Mouse (Mus musculus): ENCODE data around the gene Fam3c. TPM values are rescaled to one million over a fixed set of nuclear protein-coding genes. Genes with fewer than 3 reads are reported as not detected.
A peak's percentile ranks its signal among the peaks of the same experiment; 100 is the strongest.

Fam3c gene
- polyA plus RNA-seq, 1 experiment from 2014 or later: 27.2 TPM

DNA sequence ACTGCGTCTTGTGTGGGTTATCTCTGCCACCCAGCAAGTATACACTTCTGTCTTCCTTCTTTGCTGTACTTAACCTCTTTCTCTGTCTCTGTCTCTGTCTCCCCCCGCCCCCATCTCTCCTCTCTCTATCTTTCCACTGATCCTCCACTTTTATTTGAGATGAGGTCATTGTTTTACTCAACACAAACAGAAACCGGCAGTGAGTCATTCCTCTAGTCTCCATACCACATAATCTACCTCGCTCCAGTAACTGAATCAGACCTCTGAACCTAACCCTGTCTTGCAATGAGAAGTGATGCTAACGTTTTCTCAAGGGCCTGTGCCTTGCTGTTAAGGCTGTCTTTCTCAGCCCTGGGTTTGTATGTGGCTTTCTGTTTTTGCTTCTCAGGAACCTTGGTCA, 22.4 kb upstream of the Fam3c start:
- no peaks in the 10 kb centered on the region for H3K27me3 ChIP-seq (ENCODE audit: insufficient read depth, poor library complexity, severe bottlenecking)
- no peaks in the 10 kb centered on the region for H3K36me3 ChIP-seq
- WGBS: 84% methylated on average over 5 of the region's 5 CpGs
- no peak overlapping the region for H3K27ac ChIP-seq
- no peaks in the 10 kb centered on the region for H3K4me1 ChIP-seq (replicated peaks)
- no peak overlapping the region for H3K4me3 ChIP-seq
- no peaks in the 10 kb centered on the region for H3K9me3 ChIP-seq
- DNase-seq (ENCODE audit: low spot score): no peak

DNA sequence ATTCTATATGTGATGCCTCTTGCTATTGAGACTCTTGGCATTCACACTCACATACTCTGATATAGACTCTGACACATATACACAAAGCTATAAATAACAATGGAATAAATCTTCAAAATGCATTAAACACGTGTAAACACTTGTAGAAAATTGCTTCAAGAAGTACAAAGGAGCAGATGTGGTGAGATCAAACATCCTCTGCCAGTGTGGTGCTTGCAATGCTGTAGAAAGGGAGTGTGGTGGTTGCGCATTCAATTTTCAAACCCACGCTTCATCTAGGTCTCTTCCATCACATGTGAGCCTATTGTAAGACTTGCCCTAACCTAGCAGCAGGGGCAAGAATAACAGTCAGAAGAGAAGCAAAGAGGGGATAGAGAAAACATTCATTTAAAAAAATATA, 18.7 kb upstream of the Fam3c start:
- H3K27ac ChIP-seq: no peak overlapping the region
- WGBS: 83% methylated on average over 3 of the region's 3 CpGs

DNA sequence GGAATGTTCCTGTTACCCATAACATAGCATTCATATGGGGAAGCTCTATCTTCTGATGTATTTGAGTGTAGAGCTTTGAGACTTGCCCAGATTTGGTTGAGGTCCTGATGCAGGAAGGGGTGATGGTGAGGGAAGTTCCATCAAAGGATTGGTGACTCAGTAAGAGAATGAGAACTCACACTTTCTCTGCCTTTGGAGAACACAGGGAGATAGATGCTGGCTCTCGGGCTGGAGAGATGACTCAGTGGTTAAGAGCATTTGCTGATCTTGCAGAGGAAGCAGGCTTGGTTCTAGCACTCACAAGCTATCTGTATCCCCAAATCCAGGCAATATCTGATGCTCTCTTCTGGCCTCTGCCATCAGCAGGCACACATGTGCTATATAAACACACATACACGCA, 17.4 kb upstream of the Fam3c start:
- Histone ChIP-seq H3K4me1 (replicated peaks) (no peaks in the 10 kb centered on the region), H3K27ac (no peak overlapping the region), H3K36me3 (no peaks in the 10 kb centered on the region), H3K9me3 (no peaks in the 10 kb centered on the region), H3K4me3 (no peak overlapping the region), H3K27me3 (ENCODE audit: insufficient read depth, poor library complexity, severe bottlenecking) (no peaks in the 10 kb centered on the region)
- WGBS: 88% methylated on average over 2 of the region's 2 CpGs
- no peak for DNase-seq (ENCODE audit: low spot score)

More for the DNA sequence above, 18.7 kb upstream of the Fam3c start:
- no peaks in the 10 kb centered on the region for H3K36me3 ChIP-seq
- H3K27me3 ChIP-seq (ENCODE audit: insufficient read depth, poor library complexity, severe bottlenecking): no peaks in the 10 kb centered on the region
- DNase-seq (ENCODE audit: low spot score): no peak
- no peak overlapping the region for H3K4me3 ChIP-seq
- no peaks in the 10 kb centered on the region for H3K4me1 ChIP-seq (replicated peaks)
- no peaks in the 10 kb centered on the region for H3K9me3 ChIP-seq

DNA sequence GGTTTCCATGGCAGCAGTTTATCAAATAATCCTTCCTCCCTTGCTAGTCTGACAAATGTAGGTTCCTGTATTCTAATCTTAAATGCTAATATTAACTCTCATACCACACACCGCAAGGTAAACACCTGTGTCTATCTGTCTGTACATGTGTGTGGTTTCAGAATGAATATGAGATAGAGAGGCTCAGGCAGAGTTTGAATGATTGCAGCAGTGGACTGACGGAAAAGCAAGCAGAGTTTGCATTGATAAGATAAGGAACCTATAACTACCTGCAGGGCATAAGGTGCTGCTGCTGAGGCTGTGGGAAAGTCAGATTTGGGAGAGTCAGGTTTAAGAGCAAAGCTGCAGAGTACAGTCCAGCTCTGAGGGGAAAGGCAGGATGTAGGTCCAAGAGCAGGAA, 10.9 kb upstream of the Fam3c start:
- DNase-seq (ENCODE audit: low spot score): no peak
- H3K27me3 ChIP-seq (ENCODE audit: insufficient read depth, poor library complexity, severe bottlenecking): no peaks in the 10 kb centered on the region
- WGBS: 91% methylated on average over 2 of the region's 2 CpGs

DNA sequence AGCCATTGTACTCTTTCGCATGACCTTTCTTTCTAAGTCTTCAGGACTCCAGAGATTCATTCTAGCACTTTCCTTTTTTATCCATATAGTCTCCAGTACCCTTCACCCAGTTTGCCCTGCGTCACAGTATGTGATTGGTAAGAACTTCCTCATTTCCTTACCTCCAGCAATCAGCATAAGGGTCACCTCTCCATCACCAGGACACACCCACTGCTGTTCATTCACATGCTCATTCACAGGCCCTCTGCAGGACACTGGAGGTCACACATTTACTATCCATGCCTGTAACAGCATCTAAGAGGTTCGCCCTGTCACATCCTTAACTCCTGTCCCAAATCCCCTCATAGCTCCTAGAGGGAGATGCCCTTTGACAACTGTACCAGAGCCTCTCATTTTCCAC, 7.5 kb upstream of the Fam3c start:
- no peak for DNase-seq (ENCODE audit: low spot score)
- no peaks in the 10 kb centered on the region for H3K9me3 ChIP-seq
- no peak overlapping the region for H3K27ac ChIP-seq
- no peaks in the 10 kb centered on the region for H3K27me3 ChIP-seq (ENCODE audit: insufficient read depth, poor library complexity, severe bottlenecking)
- H3K36me3 ChIP-seq: no peaks in the 10 kb centered on the region
- no peaks in the 10 kb centered on the region for H3K4me1 ChIP-seq (replicated peaks)
- H3K4me3 ChIP-seq: no peak overlapping the region
- WGBS: 81% methylated on average over 3 of the region's 3 CpGs

More for the DNA sequence above, 10.9 kb upstream of the Fam3c start:
- Histone ChIP-seq H3K4me3 (no peak overlapping the region), H3K27ac (no peak overlapping the region), H3K36me3 (no peaks in the 10 kb centered on the region), H3K9me3 (no peaks in the 10 kb centered on the region), H3K4me1 (replicated peaks) (no peaks in the 10 kb centered on the region)

DNA sequence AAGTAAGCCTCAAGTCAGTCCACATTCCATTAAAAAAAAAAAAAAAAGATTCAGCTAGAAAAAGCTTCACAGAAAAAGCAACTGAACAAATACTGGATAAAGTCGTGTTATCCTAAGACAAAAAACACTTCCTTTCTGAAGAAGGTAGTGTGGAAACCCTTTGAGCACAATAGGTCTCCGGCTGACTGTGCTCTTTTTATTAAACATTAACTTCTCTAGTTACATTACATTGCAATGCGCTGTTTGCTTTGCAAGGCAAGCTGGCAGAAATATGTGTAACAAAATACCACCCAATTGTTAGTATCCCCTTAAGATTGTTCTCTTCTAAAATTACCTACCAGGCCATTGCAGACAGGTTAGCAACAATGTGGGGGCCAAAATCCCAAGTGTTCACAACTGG, 5.9 kb upstream of the Fam3c start:
- DNase-seq (ENCODE audit: low spot score): no peak
- Histone ChIP-seq H3K4me3 (no peak overlapping the region), H3K27ac (no peak overlapping the region), H3K4me1 (replicated peaks) (no peaks in the 10 kb centered on the region), H3K9me3 (no peaks in the 10 kb centered on the region), H3K27me3 (ENCODE audit: insufficient read depth, poor library complexity, severe bottlenecking) (no peaks in the 10 kb centered on the region), H3K36me3 (no peaks in the 10 kb centered on the region)
- WGBS: 61% methylated on average over 3 of the region's 3 CpGs

DNA sequence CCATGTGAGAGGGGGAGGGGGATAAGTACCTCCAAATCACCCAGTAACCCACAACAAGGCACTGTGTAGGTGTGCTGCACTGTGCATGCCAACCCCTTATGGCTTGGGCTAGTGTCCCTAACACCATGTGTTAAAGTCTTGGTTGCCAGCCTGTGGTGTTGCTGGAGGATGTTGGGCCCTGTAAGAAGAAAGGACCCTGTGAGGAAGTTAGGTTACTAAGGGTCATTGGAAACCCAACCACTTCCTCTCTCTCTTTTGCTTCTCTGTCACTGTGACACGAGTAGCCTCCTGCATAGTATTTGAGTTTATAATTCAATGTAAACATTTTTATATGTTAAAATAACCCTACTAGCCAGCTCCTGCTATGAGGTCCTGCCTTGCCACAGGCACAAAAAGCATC, 3.0 kb upstream of the Fam3c start:
- Histone ChIP-seq H3K27ac (no peak overlapping the region), H3K4me1 (replicated peaks) (peaks cover 21% of the 10 kb centered on the region), H3K27me3 (ENCODE audit: insufficient read depth, poor library complexity, severe bottlenecking) (no peaks in the 10 kb centered on the region), H3K4me3 (no peak overlapping the region), H3K36me3 (no peaks in the 10 kb centered on the region), H3K9me3 (no peaks in the 10 kb centered on the region)
- DNase-seq (ENCODE audit: low spot score): no peak
- WGBS: 61% methylated on average over 1 of the region's 1 CpGs

DNA sequence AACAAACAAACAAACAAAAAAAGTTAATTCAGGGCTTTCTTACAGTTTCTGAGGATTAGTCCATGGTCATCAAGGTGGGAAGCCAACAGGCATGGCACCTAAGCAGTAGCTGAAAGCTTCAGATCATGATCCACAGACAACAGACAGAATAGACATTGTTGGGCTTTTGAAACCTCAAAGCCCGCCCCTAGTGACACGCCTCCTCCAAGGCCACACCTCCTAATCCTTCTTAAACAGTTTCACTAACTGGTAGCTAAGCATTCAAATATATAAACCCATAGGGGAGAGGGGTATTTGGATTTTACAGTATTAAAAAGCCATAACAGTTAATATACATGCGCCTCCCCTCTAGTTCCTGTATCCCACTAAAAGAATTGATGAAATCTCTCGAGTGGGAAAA, 1.3 kb upstream of the Fam3c start:
- DNase-seq (ENCODE audit: low spot score): no peak
- H3K27me3 ChIP-seq (ENCODE audit: insufficient read depth, poor library complexity, severe bottlenecking): no peaks in the 10 kb centered on the region
- WGBS: 95% methylated on average over 4 of the region's 4 CpGs
- H3K9me3 ChIP-seq: no peaks in the 10 kb centered on the region
- H3K27ac ChIP-seq: no peak overlapping the region
- H3K4me3 ChIP-seq: no peak overlapping the region
- no peaks in the 10 kb centered on the region for H3K36me3 ChIP-seq
- peaks cover 22% of the 10 kb centered on the region for H3K4me1 ChIP-seq (replicated peaks)

DNA sequence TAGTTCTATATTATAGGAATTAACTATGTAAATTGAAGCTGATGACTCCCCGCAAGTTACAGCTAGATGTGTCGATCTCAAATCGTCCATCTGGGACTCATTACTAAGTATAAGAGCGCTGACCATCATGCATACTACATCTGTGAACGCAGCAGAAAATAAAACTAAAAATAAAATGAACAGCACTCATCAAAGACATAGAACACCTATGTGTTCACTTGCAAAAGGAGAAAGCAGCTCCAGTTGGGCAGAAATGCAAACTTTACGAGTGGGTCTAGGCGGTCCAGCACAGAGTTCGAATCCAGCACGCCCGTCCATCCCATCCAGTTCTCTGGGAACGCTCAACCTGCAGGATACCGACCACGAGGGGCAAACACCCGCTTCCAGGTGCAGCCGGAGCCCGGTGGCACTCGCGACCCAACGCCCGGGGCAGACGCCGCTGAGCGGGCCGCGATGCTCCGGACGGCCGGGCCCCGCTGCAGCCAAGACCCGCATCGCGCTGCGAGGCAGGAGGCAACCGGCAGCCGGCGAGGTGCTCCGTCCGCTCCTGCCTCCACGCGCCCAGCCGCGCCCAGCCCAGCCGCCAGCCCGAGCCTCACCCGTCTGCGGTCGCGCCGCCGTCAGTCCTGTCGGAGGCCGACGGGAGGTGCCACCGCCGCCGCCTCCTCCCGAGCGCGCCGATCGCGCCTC, 502 bp downstream of the Fam3c start:
- WGBS: 2% methylated on average over 62 of the region's 62 CpGs
- no peak for DNase-seq (ENCODE audit: low spot score)

DNA sequence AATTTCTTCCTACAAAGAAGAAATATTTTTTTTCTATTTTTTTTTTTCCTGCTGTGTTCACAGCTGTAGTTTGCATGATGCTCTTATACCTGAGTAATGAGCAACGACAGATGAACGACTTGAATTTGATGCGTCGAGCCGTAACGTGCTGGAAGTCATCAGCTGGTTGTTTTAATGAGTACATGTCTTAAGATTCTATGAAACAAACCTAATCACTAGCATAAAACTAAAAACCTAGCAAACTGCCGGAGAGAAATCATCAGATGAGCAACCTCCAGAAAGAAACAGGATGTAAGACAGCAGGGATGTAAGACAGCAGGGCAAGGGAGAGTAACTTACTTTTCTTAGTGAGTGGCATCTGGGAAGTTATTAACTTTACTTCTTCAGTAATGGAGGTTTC, 1.4 kb downstream of the Fam3c start:
- Histone ChIP-seq H3K36me3 (no peaks in the 10 kb centered on the region), H3K27ac (no peak overlapping the region), H3K4me1 (replicated peaks) (peaks cover 22% of the 10 kb centered on the region), H3K27me3 (ENCODE audit: insufficient read depth, poor library complexity, severe bottlenecking) (no peaks in the 10 kb centered on the region), H3K4me3 (peak overlapping the region; percentile 71), H3K9me3 (no peaks in the 10 kb centered on the region)
- 87% methylated on average over 7 of the region's 7 CpGs for WGBS
- no peak for DNase-seq (ENCODE audit: low spot score)

More for the DNA sequence above, 502 bp downstream of the Fam3c start:
- Histone ChIP-seq H3K4me3 (peak overlapping the region; percentile 71), H3K9me3 (no peaks in the 10 kb centered on the region), H3K27me3 (ENCODE audit: insufficient read depth, poor library complexity, severe bottlenecking) (no peaks in the 10 kb centered on the region), H3K27ac (peak overlapping the region; percentile 97), H3K4me1 (replicated peaks) (peaks cover 22% of the 10 kb centered on the region), H3K36me3 (no peaks in the 10 kb centered on the region)

DNA sequence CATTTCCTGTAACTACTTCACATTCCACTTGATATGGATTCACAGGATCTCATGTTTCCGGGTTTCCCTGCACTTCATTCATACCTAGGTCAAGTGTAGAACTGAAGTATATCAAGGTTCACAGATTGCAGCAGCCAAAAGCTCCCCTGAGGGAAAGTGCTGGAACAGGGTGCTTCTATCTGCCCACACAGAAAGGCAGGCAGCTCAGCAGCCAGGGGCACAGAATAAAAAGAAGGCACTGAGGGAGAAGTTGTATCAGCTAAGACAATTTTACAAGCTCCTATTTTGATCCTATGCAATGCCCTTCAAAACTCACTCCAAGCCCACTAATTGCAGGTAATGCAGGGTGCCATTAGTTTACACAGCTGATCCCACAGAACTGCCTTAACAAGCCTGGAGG, 2.0 kb downstream of the Fam3c start:
- no peaks in the 10 kb centered on the region for H3K36me3 ChIP-seq
- peaks cover 22% of the 10 kb centered on the region for H3K4me1 ChIP-seq (replicated peaks)
- H3K27me3 ChIP-seq (ENCODE audit: insufficient read depth, poor library complexity, severe bottlenecking): no peaks in the 10 kb centered on the region
- no peaks in the 10 kb centered on the region for H3K9me3 ChIP-seq
- no peak overlapping the region for H3K4me3 ChIP-seq
- no peak for DNase-seq (ENCODE audit: low spot score)
- 81% methylated on average over 1 of the region's 1 CpGs for WGBS
- H3K27ac ChIP-seq: no peak overlapping the region

DNA sequence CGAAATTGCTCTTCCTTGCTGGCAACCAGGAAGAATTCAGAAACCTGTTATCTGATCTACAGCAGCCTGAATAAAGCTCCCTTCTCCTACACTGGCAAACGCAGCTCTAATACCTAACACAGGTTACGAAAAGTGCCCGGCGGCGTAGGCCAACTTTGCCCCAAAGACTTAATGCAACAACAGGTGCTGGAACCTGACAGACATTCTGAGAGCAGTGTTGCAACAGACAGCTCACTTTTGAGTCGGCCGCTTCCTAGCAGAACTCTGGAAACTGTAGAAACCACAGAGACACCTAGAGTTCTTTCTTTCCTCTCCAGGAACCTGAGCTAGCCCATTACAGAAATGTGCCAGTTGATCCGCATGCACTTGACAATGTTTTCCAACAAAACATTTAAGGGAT, 4.5 kb downstream of the Fam3c start:
- 82% methylated on average over 9 of the region's 9 CpGs for WGBS
- DNase-seq (ENCODE audit: low spot score): no peak
- H3K4me1 ChIP-seq (replicated peaks): peaks cover 30% of the 10 kb centered on the region

DNA sequence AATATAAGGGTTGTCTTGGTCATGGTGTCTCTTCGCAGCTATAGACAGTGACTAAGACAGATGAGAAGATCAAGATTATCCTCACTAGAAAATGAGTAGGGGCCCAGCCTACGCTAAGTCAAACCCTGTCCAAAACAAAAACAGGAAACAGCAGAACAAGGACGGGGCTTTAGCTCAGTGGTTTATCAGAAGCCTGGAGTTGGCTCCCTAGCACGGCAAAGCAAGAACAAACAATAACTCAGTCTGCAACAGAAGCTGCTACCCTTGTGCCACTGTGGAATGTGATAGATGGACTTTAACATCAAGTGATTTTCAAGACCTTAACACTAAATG, 5.8 kb downstream of the Fam3c start:
- WGBS: 77% methylated on average over 4 of the region's 4 CpGs
- Histone ChIP-seq H3K27me3 (ENCODE audit: insufficient read depth, poor library complexity, severe bottlenecking) (no peaks in the 10 kb centered on the region), H3K4me3 (no peak overlapping the region), H3K9me3 (no peaks in the 10 kb centered on the region), H3K36me3 (no peaks in the 10 kb centered on the region), H3K4me1 (replicated peaks) (peaks cover 26% of the 10 kb centered on the region), H3K27ac (no peak overlapping the region)
- DNase-seq (ENCODE audit: low spot score): no peak

More for the DNA sequence above, 4.5 kb downstream of the Fam3c start:
- Histone ChIP-seq H3K9me3 (no peaks in the 10 kb centered on the region), H3K4me3 (no peak overlapping the region), H3K36me3 (no peaks in the 10 kb centered on the region), H3K27me3 (ENCODE audit: insufficient read depth, poor library complexity, severe bottlenecking) (no peaks in the 10 kb centered on the region), H3K27ac (no peak overlapping the region)

Data from hindbrain, embryonic 10.5 days (tissue).